Mouse (Mus musculus) kidney, postnatal 36 days (tissue): ENCODE results near the gene Scrn2.

ENCODE experiments used
- DNase-seq, 2 experiments: peaks; one replicate each; pipeline ENCODE4 v3.0.0; 2021 to 2022; ENCODE audit warnings: mixed read lengths in 2 of 2

Gene Scrn2

GRCm38 (mm10) chr11:97052219-97052646 is 22.5 kb downstream of the Scrn2 start:
- DNase-seq: peak; percentile 58 to 82

GRCm38 (mm10) chr11:97063274-97063920 is 33.7 kb downstream of the Scrn2 start:
- DNase-seq: no peak

- peak in 1 of 2 experiments; percentile 47 for DNase-seq
Observed at GRCm38 (mm10) chr11:97063921-97064295, 34.2 kb downstream of the Scrn2 start.

- no peak for DNase-seq
Observed at GRCm38 (mm10) chr11:97065538-97066295, 36.0 kb downstream of the Scrn2 start.

- no peak for DNase-seq
Observed at GRCm38 (mm10) chr11:97066656-97067360, 37.1 kb downstream of the Scrn2 start.

GRCm38 (mm10) chr11:97069333-97069732 is 39.6 kb downstream of the Scrn2 start:
- no peak for DNase-seq

GRCm38 (mm10) chr11:97069770-97070169 is 40.0 kb downstream of the Scrn2 start:
- DNase-seq: no peak

- DNase-seq: no peak
Observed at GRCm38 (mm10) chr11:97071129-97071528, 41.4 kb downstream of the Scrn2 start.

GRCm38 (mm10) chr11:97072533-97072932 is 42.8 kb downstream of the Scrn2 start:
- peak; percentile 43 to 64 for DNase-seq

- DNase-seq: no peak
Observed at GRCm38 (mm10) chr11:97074235-97074634, 44.5 kb downstream of the Scrn2 start.

- DNase-seq: peak in 1 of 2 experiments; percentile 58
Observed at GRCm38 (mm10) chr11:97078751-97079150, 49.0 kb downstream of the Scrn2 start.

- DNase-seq: no peak
Observed at GRCm38 (mm10) chr11:97080291-97080690, 50.6 kb downstream of the Scrn2 start.

GRCm38 (mm10) chr11:97082977-97083376 is 53.2 kb downstream of the Scrn2 start:
- DNase-seq: peak; percentile 55 to 74
